13 mouse cellular contexts compared by ENCODE assay signal in the genomic region with DNA sequence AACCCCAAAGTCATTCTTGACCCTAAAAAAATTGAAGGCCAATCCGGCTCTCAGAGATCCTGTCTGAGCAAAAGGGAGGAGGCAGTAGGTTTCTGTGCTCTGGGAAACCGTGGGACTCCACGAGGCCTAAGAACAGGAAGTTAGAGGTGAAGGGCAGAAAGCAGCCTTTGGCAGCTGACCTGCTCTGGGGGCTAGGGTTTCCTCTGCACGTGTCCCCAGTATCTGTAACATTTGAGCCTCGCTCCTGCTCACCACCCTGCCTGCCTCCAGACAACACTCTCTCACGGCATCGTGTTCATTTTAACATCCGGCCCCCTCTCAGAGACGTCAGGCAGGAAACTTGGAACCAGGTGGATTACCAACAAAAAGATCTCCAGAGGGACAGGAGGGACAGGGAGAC. TPM values are rescaled to one million over a fixed set of nuclear protein-coding genes. Genes with fewer than 3 reads are reported as not detected.
DNase-seq lines count a peak whose midpoint lies in the region; ATAC-seq lines count a peak whose summit lies in the region.
"Had no signal": no experiment of that assay in that cellular context is flagged by ENCODE, and none has a peak within 500 bp of the region (broad histone marks: within the 10 kb centered on the region; RNA-seq: fewer than 3 reads in every experiment).

No protein-coding gene starts in this region.

- H3K9ac ChIP-seq in heart, embryonic 16.5 days (ENCODE audit: low read length) = no peak overlapping the region
- no peak overlapping the region for H3K9ac ChIP-seq in lung, embryonic 15.5 days
- no peak overlapping the region for H3K9ac ChIP-seq in forebrain, embryonic 13.5 days
- H3K9ac ChIP-seq: forebrain, embryonic 12.5 days; liver, embryonic 13.5 days; midbrain, embryonic 12.5 days had no signal

- no peak overlapping the region for H3K27ac ChIP-seq in heart, embryonic 16.5 days (ENCODE audit: low read length)
- H3K27ac ChIP-seq in lung, embryonic 15.5 days = peak overlapping the region; percentile 15; the same call in 1 of the 2 replicates
- no peak overlapping the region for H3K27ac ChIP-seq in forebrain, embryonic 13.5 days
- H3K27ac ChIP-seq: forebrain, embryonic 12.5 days; liver, embryonic 13.5 days; midbrain, embryonic 12.5 days had no signal

- no peak overlapping the region for H3K4me3 ChIP-seq in heart, embryonic 16.5 days (ENCODE audit: low read length)
- H3K4me3 ChIP-seq in lung, embryonic 15.5 days = no peak overlapping the region
- H3K4me3 ChIP-seq in forebrain, embryonic 13.5 days = no peak overlapping the region
- H3K4me3 ChIP-seq: forebrain, embryonic 12.5 days; liver, embryonic 13.5 days; midbrain, embryonic 12.5 days had no signal

- DNase-seq in heart, postnatal 25 days (ENCODE audit: low spot score) = no peak
- DNase-seq in lung, postnatal 14 days = no peak
- DNase-seq in urinary bladder, adult 2 months (ENCODE audit: low spot score) = no peak
- DNase-seq: liver, embryonic 13.5 days; spleen, adult 18-20 months had no signal

- intact Hi-C loops in heart, postnatal 25 days (cut with DNase I) = no loop called here

- no peak overlapping the region for H3K4me2 ChIP-seq in heart, embryonic 16.5 days (ENCODE audit: low read depth, low read length)
- no peak overlapping the region for H3K4me2 ChIP-seq in lung, embryonic 15.5 days
- no peak overlapping the region for H3K4me2 ChIP-seq in forebrain, embryonic 13.5 days
- H3K4me2 ChIP-seq: forebrain, embryonic 12.5 days; liver, embryonic 13.5 days; midbrain, embryonic 12.5 days had no signal

- H3K36me3 ChIP-seq in heart, embryonic 16.5 days (ENCODE audit: control insufficient read depth, insufficient read depth) = no peaks in the 10 kb centered on the region
- no peaks in the 10 kb centered on the region for H3K36me3 ChIP-seq in lung, embryonic 15.5 days
- H3K36me3 ChIP-seq in forebrain, embryonic 13.5 days (ENCODE audit: poor library complexity, severe bottlenecking) = no peaks in the 10 kb centered on the region
- H3K36me3 ChIP-seq: forebrain, embryonic 12.5 days; liver, embryonic 13.5 days; midbrain, embryonic 12.5 days had no signal

- H3K4me1 ChIP-seq in heart, embryonic 16.5 days (ENCODE audit: control insufficient read depth, insufficient read depth, low read length) = peaks cover 10% of the 10 kb centered on the region
- peaks cover 5% of the 10 kb centered on the region; the same call in 1 of the 2 replicates for H3K4me1 ChIP-seq in lung, embryonic 15.5 days
- H3K4me1 ChIP-seq in forebrain, embryonic 13.5 days = no peaks in the 10 kb centered on the region
- H3K4me1 ChIP-seq: forebrain, embryonic 12.5 days; midbrain, embryonic 12.5 days had no signal

- no peaks in the 10 kb centered on the region for H3K9me3 ChIP-seq in heart, embryonic 16.5 days (replicated peaks; ENCODE audit: control insufficient read depth, low read length)
- no peaks in the 10 kb centered on the region for H3K9me3 ChIP-seq in lung, embryonic 15.5 days
- no peaks in the 10 kb centered on the region for H3K9me3 ChIP-seq in forebrain, embryonic 13.5 days (replicated peaks)
- H3K9me3 ChIP-seq: forebrain, embryonic 12.5 days; liver, embryonic 13.5 days; midbrain, embryonic 12.5 days had no signal

- H3K27me3 ChIP-seq in heart, embryonic 16.5 days (ENCODE audit: control insufficient read depth, insufficient read depth, low read length) = no peaks in the 10 kb centered on the region
- H3K27me3 ChIP-seq in lung, embryonic 15.5 days = no peaks in the 10 kb centered on the region
- no peaks in the 10 kb centered on the region for H3K27me3 ChIP-seq in forebrain, embryonic 13.5 days
- H3K27me3 ChIP-seq: forebrain, embryonic 12.5 days; liver, embryonic 13.5 days; midbrain, embryonic 12.5 days had no signal

- ATAC-seq in heart, embryonic 16.5 days (replicated peaks; ENCODE audit: extremely low read depth, insufficient read depth, low FRiP score) = peak; percentile 47; the same call in 1 of the 2 replicates
- ATAC-seq in lung, embryonic 15.5 days (ENCODE audit: borderline replicate concordance, extremely low read depth, low FRiP score, low TSS enrichment) = no peak
- ATAC-seq in common myeloid progenitor, adult 5-6 weeks (replicated peaks; ENCODE audit: low read depth, poor library complexity, severe bottlenecking) = peak; percentile 68
- ATAC-seq in megakaryocyte progenitor cell, adult 5-6 weeks (replicated peaks; ENCODE audit: poor library complexity) = peak; percentile 52
- ATAC-seq in forebrain, embryonic 13.5 days = no peak

- 20% methylated on average over 9 of the region's 9 CpGs for WGBS in heart, embryonic 16.5 days
- 28% methylated on average over 9 of the region's 9 CpGs for WGBS in lung, embryonic 15.5 days
- WGBS in forebrain, embryonic 13.5 days = 72% methylated on average over 9 of the region's 9 CpGs

RNA-seq across cellular contexts. Expression of a gene that starts 27.6 kb away (rescaled TPM):
- 7.5 and 8.2 TPM in 2 replicates for polyA plus RNA-seq in heart, embryonic 16.5 days (2015; fragmentation: Nextera tagmentation; extraction: Ambion mirVana)
- total RNA-seq in heart, postnatal 25 days (2021) = 10 to 100 TPM in 1 of 2 experiments, 1 to 10 TPM in 1; 8.9 to 12.5 TPM
- polyA plus RNA-seq in lung, embryonic 15.5 days (2015; fragmentation: Nextera tagmentation; extraction: Ambion mirVana) = 10.8 and 11.4 TPM in 2 replicates
- total RNA-seq in common myeloid progenitor, adult 5-6 weeks (2017) = 4.7 and 4.8 TPM in 2 replicates
- 3.3 TPM in 2 replicates for total RNA-seq in megakaryocyte progenitor cell, adult 5-6 weeks (2015)
- 2.8 TPM in 2 replicates for total RNA-seq in megakaryocyte progenitor cell, adult 5-6 weeks (2017)
- 2.6 TPM in 2 replicates for polyA plus RNA-seq in forebrain, embryonic 13.5 days (2015; fragmentation: Nextera tagmentation; extraction: Ambion mirVana)
- polyA plus RNA-seq in urinary bladder, adult 2 months (2012; rRNA removed) = 21.3 and 24.1 TPM in 2 replicates

RNA-seq across cellular contexts. Expression of a gene that starts 35.7 kb away (rescaled TPM):
- 29.3 and 38.6 TPM in 2 replicates for polyA plus RNA-seq in heart, embryonic 16.5 days (2015; fragmentation: Nextera tagmentation; extraction: Ambion mirVana)
- 10 to 100 TPM; 15.2 to 20.4 TPM for total RNA-seq in heart, postnatal 25 days (2021)
- 17.8 and 21.1 TPM in 2 replicates for polyA plus RNA-seq in lung, embryonic 15.5 days (2015; fragmentation: Nextera tagmentation; extraction: Ambion mirVana)
- total RNA-seq in common myeloid progenitor, adult 5-6 weeks (2017) = not detected in 2 replicates
- not detected in 2 replicates for total RNA-seq in megakaryocyte progenitor cell, adult 5-6 weeks (2015)
- total RNA-seq in megakaryocyte progenitor cell, adult 5-6 weeks (2017) = not detected in 2 replicates
- polyA plus RNA-seq in forebrain, embryonic 13.5 days (2015; fragmentation: Nextera tagmentation; extraction: Ambion mirVana) = 3.0 and 3.1 TPM in 2 replicates
- 27.7 and 39.1 TPM in 2 replicates for polyA plus RNA-seq in urinary bladder, adult 2 months (2012; rRNA removed)

RNA-seq across cellular contexts. Expression of a gene that starts 36.1 kb away (rescaled TPM):
- 0.22 TPM in 2 replicates for polyA plus RNA-seq in heart, embryonic 16.5 days (2015; fragmentation: Nextera tagmentation; extraction: Ambion mirVana)
- not detected for total RNA-seq in heart, postnatal 25 days (2021)
- 0.60 and 0.72 TPM in 2 replicates for polyA plus RNA-seq in lung, embryonic 15.5 days (2015; fragmentation: Nextera tagmentation; extraction: Ambion mirVana)
- not detected in 2 replicates for total RNA-seq in common myeloid progenitor, adult 5-6 weeks (2017)
- total RNA-seq in megakaryocyte progenitor cell, adult 5-6 weeks (2015) = not detected in 2 replicates
- total RNA-seq in megakaryocyte progenitor cell, adult 5-6 weeks (2017) = not detected in 2 replicates
- polyA plus RNA-seq in forebrain, embryonic 13.5 days (2015; fragmentation: Nextera tagmentation; extraction: Ambion mirVana) = 0.44 TPM in 1 of 2 replicates, not detected in the other
- 0.96 and 1.1 TPM in 2 replicates for polyA plus RNA-seq in urinary bladder, adult 2 months (2012; rRNA removed)
- total RNA-seq: CH12.LX had no signal
- polyA plus RNA-seq: forebrain, embryonic 12.5 days; liver, embryonic 13.5 days; midbrain, embryonic 12.5 days had no signal

RNA-seq across cellular contexts. Expression of a gene that starts 36.7 kb away (rescaled TPM):
- polyA plus RNA-seq in heart, embryonic 16.5 days (2015; fragmentation: Nextera tagmentation; extraction: Ambion mirVana) = 64.6 and 68.7 TPM in 2 replicates
- total RNA-seq in heart, postnatal 25 days (2021) = 10 to 100 TPM; 53.2 to 54.8 TPM
- 78.0 and 82.1 TPM in 2 replicates for polyA plus RNA-seq in lung, embryonic 15.5 days (2015; fragmentation: Nextera tagmentation; extraction: Ambion mirVana)
- 81.4 and 89.8 TPM in 2 replicates for total RNA-seq in common myeloid progenitor, adult 5-6 weeks (2017)
- total RNA-seq in megakaryocyte progenitor cell, adult 5-6 weeks (2015) = 138 and 147 TPM in 2 replicates
- 68.5 and 77.3 TPM in 2 replicates for total RNA-seq in megakaryocyte progenitor cell, adult 5-6 weeks (2017)
- 86.6 and 89.0 TPM in 2 replicates for polyA plus RNA-seq in forebrain, embryonic 13.5 days (2015; fragmentation: Nextera tagmentation; extraction: Ambion mirVana)
- 121 and 136 TPM in 2 replicates for polyA plus RNA-seq in urinary bladder, adult 2 months (2012; rRNA removed)

RNA-seq across cellular contexts. Expression of a gene that starts 50.1 kb away (rescaled TPM):
- polyA plus RNA-seq in heart, embryonic 16.5 days (2015; fragmentation: Nextera tagmentation; extraction: Ambion mirVana) = 17.8 and 18.9 TPM in 2 replicates
- total RNA-seq in heart, postnatal 25 days (2021) = 10 to 100 TPM in 1 of 2 experiments, 1 to 10 TPM in 1; 9.9 to 10.1 TPM
- 23.2 and 24.6 TPM in 2 replicates for polyA plus RNA-seq in lung, embryonic 15.5 days (2015; fragmentation: Nextera tagmentation; extraction: Ambion mirVana)
- total RNA-seq in common myeloid progenitor, adult 5-6 weeks (2017) = 8.9 and 12.1 TPM in 2 replicates
- total RNA-seq in megakaryocyte progenitor cell, adult 5-6 weeks (2015) = 10.3 and 12.1 TPM in 2 replicates
- 9.0 and 9.4 TPM in 2 replicates for total RNA-seq in megakaryocyte progenitor cell, adult 5-6 weeks (2017)
- 30.0 and 33.7 TPM in 2 replicates for polyA plus RNA-seq in forebrain, embryonic 13.5 days (2015; fragmentation: Nextera tagmentation; extraction: Ambion mirVana)
- 11.3 and 13.0 TPM in 2 replicates for polyA plus RNA-seq in urinary bladder, adult 2 months (2012; rRNA removed)

Comparison
In these comparisons a context has a peak if more than half of its experiments do, and no peak if none do; other contexts are left out.
1. ATAC-seq: peak in heart, embryonic 16.5 days (single experiment), common myeloid progenitor, adult 5-6 weeks (single experiment) and megakaryocyte progenitor cell, adult 5-6 weeks (single experiment); none in lung, embryonic 15.5 days (single experiment) and forebrain, embryonic 13.5 days (single experiment).